Mouse (Mus musculus): ENCODE results near the gene Elmo3. TPM values are rescaled to one million over a fixed set of nuclear protein-coding genes. Genes with fewer than 3 reads are reported as not detected.
A peak's percentile ranks its signal among the peaks of the same experiment; 100 is the strongest.

The Elmo3 gene
- polyA plus RNA-seq, 1 experiment from 2014 or later: 1.3 TPM

MicroRNA genes within 50 kb of the gene (microRNA counts, 519-probe panel; counts per million panel counts)
- microRNA mmu-miR-328: 2,695 counts per million, percentile 8 among the panel's probes with 10 or more counts

Small RNAs within 50 kb of the gene (microRNA-seq; reads per million reads assigned to microRNA genes)
- gene Gm27320 (not detected), gene Mir328 (191 reads per million, percentile 59 among the genes with 10 or more reads in this experiment)

Other genes starting within 250 kb of the Elmo3 start
- not detected in 2 replicates for gene Ces3b, start 221.8 kb upstream of the Elmo3 start, polyA plus RNA-seq (2016; fragmentation: Nextera tagmentation; extraction: Ambion mirVana)
- gene Ces4a, start 173.8 kb upstream of the Elmo3 start, polyA plus RNA-seq (2016; fragmentation: Nextera tagmentation; extraction: Ambion mirVana): not detected in 2 replicates
- 41.8 and 46.7 TPM in 2 replicates for gene Cbfb, start 134.9 kb upstream of the Elmo3 start, polyA plus RNA-seq (2016; fragmentation: Nextera tagmentation; extraction: Ambion mirVana)
- 27.1 and 28.5 TPM in 2 replicates for gene D230025D16Rik, start 80.5 kb upstream of the Elmo3 start, polyA plus RNA-seq (2016; fragmentation: Nextera tagmentation; extraction: Ambion mirVana)
- gene B3gnt9, start 50.4 kb upstream of the Elmo3 start, polyA plus RNA-seq (2016; fragmentation: Nextera tagmentation; extraction: Ambion mirVana): 2.4 and 4.2 TPM in 2 replicates
- gene Tradd, start 41.0 kb upstream of the Elmo3 start, polyA plus RNA-seq (2016; fragmentation: Nextera tagmentation; extraction: Ambion mirVana): 13.6 and 14.6 TPM in 2 replicates
- 0.64 and 0.72 TPM in 2 replicates for gene Fbxl8, start 41.0 kb upstream of the Elmo3 start, polyA plus RNA-seq (2016; fragmentation: Nextera tagmentation; extraction: Ambion mirVana)
- 0.10 TPM in 1 of 2 replicates, not detected in the other for gene Hsf4, start 35.8 kb upstream of the Elmo3 start, polyA plus RNA-seq (2016; fragmentation: Nextera tagmentation; extraction: Ambion mirVana)
- 1.4 and 2.3 TPM in 2 replicates for gene Nol3, start 29.5 kb upstream of the Elmo3 start, polyA plus RNA-seq (2016; fragmentation: Nextera tagmentation; extraction: Ambion mirVana)
- 26.4 and 36.8 TPM in 2 replicates for gene 4931428F04Rik, start 15.7 kb upstream of the Elmo3 start, polyA plus RNA-seq (2016; fragmentation: Nextera tagmentation; extraction: Ambion mirVana)
- 10.2 and 11.4 TPM in 2 replicates for gene Exoc3l, start 9.5 kb upstream of the Elmo3 start, polyA plus RNA-seq (2016; fragmentation: Nextera tagmentation; extraction: Ambion mirVana)
- 117 and 124 TPM in 2 replicates for gene E2f4, start 7.9 kb upstream of the Elmo3 start, polyA plus RNA-seq (2016; fragmentation: Nextera tagmentation; extraction: Ambion mirVana)
- gene Lrrc29, start 20.7 kb downstream of the Elmo3 start, polyA plus RNA-seq (2016; fragmentation: Nextera tagmentation; extraction: Ambion mirVana): 1.2 and 1.7 TPM in 2 replicates
- gene Tmem208, start 20.8 kb downstream of the Elmo3 start, polyA plus RNA-seq (2016; fragmentation: Nextera tagmentation; extraction: Ambion mirVana): 105 and 106 TPM in 2 replicates
- 1.9 and 2.2 TPM in 2 replicates for gene Fhod1, start 42.4 kb downstream of the Elmo3 start, polyA plus RNA-seq (2016; fragmentation: Nextera tagmentation; extraction: Ambion mirVana)
- 4.1 TPM in 2 replicates for gene Slc9a5, start 43.2 kb downstream of the Elmo3 start, polyA plus RNA-seq (2016; fragmentation: Nextera tagmentation; extraction: Ambion mirVana)
- 0.49 and 0.51 TPM in 2 replicates for gene Plekhg4, start 67.7 kb downstream of the Elmo3 start, polyA plus RNA-seq (2016; fragmentation: Nextera tagmentation; extraction: Ambion mirVana)
- 0.07 TPM in 1 of 2 replicates, not detected in the other for gene Kctd19, start 107.9 kb downstream of the Elmo3 start, polyA plus RNA-seq (2016; fragmentation: Nextera tagmentation; extraction: Ambion mirVana)
- gene Lrrc36, start 108.0 kb downstream of the Elmo3 start, polyA plus RNA-seq (2016; fragmentation: Nextera tagmentation; extraction: Ambion mirVana): 2.6 and 3.7 TPM in 2 replicates
- 94.4 and 100.0 TPM in 2 replicates for gene Tppp3, start 165.9 kb downstream of the Elmo3 start, polyA plus RNA-seq (2016; fragmentation: Nextera tagmentation; extraction: Ambion mirVana)
- gene Zdhhc1, start 191.3 kb downstream of the Elmo3 start, polyA plus RNA-seq (2016; fragmentation: Nextera tagmentation; extraction: Ambion mirVana): 18.6 and 24.0 TPM in 2 replicates
- 28.8 and 30.2 TPM in 2 replicates for gene Hsd11b2, start 213.2 kb downstream of the Elmo3 start, polyA plus RNA-seq (2016; fragmentation: Nextera tagmentation; extraction: Ambion mirVana)

Data from midbrain, embryonic 10.5 days (tissue).